Mouse (Mus musculus) lung, postnatal 0 days (tissue): ENCODE data around the gene Insr.

Source experiments
- CTCF ChIP-seq: IDR thresholded peaks from 2 replicates; pipeline ENCODE4 v1.5.1; 2016; ENCODE audit warnings: antibody characterized with exemption, mild to moderate bottlenecking
- EP300 ChIP-seq: IDR thresholded peaks from 2 replicates; pipeline ENCODE4 v1.6.1; 2016; ENCODE audit warnings: antibody characterized with exemption, mild to moderate bottlenecking, control low read depth

DNA sequence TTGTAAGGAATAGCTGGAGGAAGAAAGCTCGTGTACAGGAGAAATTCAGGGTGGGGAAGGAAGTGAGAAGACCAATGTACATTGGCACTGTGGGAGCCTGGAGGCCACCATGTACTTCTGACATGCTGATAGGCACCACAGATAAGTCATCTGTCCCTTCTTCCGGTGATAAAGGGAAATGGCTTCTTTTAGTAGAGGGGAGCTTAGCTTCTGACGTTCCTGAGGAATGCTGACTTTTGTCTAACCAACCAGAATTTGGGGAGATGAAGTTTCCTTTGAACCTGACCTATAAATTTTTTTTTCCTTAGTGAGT, 12.0 kb downstream of the Insr start:
- no peak for TF ChIP-seq CTCF
- no peak for TF ChIP-seq EP300
